Mouse (Mus musculus): Measurements from ENCODE around the gene Btf3l4. TPM values are rescaled to one million over a fixed set of nuclear protein-coding genes. Genes with fewer than 3 reads are reported as not detected.
A peak's percentile ranks its signal among the peaks of the same experiment; 100 is the strongest.

Gene Btf3l4
- total RNA-seq (2021) = 94.9 and 144 TPM in 2 replicates
- long read RNA-seq, transcript Btf3l4-204 (6 exons, 3,141 nt) = major isoform, 66 of 80 reads
- long read RNA-seq, partial matches to known transcripts = 1 of 80 reads
- long read RNA-seq, other reads (novel, unspliced or antisense) = 7 of 80 reads

DNA sequence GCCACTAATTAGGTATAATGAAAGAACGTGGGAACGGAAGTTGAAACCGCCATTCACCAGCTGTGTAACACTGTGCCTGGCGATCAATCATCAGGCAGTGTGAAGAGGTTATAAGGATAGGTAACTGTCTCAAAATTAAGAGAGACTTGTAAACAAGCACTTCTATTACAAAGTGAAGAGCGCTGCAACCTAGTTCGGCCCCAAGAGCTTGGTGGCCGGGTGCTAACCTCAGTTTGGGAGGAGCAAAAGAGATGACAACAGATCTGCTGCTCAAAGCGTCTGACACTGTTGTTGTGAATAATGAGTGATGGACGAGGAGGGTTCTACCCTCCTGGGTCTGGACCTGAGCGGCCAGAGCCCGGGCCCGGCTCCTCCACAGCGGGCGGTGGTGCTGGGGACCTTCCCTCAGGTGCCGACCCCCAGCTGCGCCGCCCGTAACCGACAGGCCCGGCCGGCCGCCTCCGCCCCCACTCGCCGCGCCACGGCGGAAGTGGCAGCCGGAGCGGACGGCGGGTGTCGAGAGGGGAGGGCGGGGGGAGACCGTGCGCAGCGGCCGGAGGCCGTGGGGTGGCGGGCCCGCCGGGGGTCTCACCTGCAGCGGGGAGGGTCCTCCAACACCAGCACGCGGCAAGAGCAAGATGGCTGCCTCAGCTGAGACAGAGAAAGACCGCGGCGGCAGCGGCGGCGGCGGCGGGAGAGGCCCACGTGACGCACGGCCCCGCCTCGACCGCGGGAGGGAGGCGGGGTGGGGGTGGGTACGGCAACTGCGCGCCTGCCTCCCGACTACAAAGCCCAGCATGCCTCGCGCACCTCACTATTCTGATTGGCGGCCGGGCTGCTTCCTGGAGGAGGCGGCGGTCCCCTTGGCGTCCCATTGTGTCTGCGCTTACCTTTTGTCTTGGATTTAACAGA, at the start of gene Btf3l4:
Gene Btf3l4 (minus strand): TSS at position 699 of the 912 bp plus-strand sequence.
- DNase-seq = peak; percentile 90

DNA sequence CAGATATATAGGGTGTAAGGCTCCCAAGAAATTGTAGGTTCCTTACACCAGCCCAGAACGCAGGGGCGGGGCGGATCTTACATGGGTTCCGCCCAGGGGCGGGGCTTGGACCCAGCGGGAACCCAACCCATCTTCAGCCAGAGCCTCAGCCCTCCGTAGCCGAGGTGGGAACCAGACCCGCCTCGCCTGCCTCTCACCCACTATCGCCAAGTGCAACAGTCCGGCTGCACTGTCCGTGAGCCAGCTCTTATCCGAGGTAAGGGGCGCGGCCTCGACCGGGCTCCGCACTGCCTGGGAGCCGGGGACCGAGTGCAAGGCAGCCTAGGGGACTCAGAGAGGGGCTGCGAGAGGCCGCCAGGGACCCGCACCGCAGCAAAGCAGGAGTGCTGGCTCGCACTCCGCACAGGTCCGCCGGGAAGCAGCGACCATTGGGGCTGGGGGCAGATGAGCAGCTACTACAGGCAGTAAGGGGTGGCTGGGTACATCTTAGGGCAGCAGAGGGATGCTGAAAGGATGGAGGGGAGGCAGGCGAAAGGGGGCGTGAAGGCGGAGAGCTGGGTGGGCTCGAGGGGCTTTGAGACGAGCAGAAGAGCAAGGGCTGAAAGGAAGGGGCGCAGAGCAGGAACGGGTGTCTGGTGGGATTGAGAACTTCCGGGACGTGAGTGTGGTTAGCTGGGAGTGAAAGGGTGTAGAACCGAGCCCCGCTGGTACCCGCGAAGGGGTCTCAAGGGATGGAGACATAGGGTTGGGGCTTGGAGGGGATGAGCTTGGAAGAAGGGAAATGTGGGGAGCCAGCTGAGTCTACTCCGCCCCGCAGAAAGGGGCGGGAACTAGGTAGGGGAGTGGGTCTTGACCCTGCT, 45.8 kb upstream of the Btf3l4 start, which contains the start of gene Rab3b:
Gene Rab3b (plus strand): TSS at position 101 of the 860 bp plus-strand sequence.
- DNase-seq = peak; percentile 66

DNA sequence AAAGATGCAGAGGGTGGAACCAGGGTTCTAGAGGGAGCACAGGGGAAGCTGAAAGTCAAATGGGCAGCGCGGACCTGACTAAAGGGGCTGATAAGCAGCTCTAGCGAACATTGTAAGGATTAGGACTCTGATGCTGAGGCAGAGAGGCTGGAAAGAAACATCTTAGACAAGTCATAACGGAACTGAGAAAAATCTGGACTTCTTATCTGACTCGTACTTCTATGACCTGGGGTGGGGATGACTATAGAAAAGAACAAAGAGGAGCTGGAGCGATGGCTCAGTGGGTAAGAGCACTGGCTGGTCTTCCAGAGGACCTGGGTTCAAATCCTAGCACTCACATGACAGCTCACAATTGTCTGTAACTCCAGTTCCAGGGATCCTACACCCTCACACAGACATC, 44.5 kb upstream of the Btf3l4 start:
- no peak for DNase-seq

DNA sequence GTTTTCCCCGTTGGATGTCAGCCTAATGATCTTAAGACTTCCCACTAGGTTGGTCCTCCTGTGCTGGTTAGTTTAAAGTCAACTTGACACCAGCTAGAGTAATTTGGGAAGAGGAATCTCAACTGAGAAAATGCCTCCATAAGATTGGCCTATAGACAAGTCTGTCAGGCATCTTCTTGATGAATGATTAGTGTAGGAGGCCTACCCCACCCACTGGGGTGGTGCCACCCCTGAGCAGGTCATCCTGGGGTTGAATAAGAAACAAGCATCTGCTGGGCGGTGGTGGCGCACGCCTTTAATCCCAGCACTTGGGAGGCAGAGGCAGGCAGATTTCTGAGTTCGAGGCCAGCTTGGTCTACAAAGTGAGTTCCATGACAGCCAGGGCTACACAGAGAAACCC, 40.3 kb upstream of the Btf3l4 start:
- DNase-seq = no peak

DNA sequence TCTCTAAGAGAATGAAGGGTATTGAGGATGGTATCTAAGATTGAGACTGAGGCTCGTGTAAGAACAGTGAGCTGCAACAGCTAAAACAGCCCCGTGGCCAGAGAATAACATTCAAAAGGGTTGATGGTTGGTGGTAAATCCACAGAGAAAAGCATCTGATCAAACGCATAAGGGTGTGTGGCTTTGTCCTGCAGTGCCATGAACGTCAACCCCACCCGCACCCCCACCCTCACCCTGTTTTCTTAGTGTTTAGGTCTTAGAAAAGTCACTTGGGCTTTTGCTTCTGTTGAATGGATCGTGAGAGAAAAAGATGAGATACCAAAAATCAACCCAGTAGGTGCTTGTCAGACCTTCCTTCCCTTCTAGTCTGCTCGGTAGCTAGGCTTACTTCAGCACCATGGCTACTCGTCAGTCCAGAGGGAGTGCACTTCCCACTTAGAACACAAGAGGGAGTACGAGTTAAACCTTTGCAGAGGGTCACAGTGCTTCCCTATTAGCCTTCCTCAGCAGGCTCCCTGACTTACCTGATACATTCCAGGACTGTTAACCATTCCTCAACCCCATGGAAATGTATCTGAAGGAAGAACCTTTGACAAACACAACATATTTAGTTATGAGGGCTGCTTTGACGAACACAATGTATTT, 36.4 kb upstream of the Btf3l4 start:
- peak; percentile 52 for DNase-seq

DNA sequence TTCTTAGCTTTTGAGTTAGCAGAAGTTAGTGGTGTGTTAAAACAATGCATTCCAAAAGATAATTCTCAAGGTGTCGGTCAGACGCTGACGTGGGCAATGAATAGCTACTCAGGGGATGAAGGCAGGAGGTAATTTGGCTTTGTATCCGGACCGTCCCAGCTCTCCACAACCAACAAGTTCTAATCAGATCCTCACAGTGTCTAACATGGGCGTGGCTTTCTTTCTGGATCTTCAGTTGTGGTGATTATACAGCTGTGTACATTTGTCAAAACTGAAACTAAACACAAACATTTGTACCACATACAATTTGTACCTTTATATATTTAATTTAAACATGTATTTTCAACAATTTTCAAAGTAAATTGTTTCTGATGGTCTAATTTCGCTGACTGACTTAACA, 33.4 kb upstream of the Btf3l4 start:
- no peak for DNase-seq

DNA sequence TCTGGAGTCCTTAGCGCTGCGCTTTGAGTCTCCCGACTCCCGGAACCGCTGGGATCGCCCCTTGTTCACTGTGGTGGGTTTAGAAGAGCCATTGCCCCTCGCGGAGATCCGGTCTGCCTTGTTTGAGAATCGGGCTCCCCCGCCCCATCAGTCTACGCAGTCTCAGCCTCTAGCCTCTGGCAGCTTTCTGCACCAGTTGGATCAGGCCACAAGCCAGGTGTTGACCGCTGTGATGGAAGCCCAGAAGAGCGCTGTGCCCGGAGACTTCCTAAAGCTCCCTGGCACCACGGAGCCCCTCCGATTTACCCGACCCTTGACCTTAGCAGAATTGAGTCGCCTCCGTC, 15.1 kb upstream of the Btf3l4 start, which contains the start of gene A730015C16Rik:
Gene A730015C16Rik (minus strand): TSS at position 115 of the 344 bp plus-strand sequence.
- peak; percentile 24 for DNase-seq

DNA sequence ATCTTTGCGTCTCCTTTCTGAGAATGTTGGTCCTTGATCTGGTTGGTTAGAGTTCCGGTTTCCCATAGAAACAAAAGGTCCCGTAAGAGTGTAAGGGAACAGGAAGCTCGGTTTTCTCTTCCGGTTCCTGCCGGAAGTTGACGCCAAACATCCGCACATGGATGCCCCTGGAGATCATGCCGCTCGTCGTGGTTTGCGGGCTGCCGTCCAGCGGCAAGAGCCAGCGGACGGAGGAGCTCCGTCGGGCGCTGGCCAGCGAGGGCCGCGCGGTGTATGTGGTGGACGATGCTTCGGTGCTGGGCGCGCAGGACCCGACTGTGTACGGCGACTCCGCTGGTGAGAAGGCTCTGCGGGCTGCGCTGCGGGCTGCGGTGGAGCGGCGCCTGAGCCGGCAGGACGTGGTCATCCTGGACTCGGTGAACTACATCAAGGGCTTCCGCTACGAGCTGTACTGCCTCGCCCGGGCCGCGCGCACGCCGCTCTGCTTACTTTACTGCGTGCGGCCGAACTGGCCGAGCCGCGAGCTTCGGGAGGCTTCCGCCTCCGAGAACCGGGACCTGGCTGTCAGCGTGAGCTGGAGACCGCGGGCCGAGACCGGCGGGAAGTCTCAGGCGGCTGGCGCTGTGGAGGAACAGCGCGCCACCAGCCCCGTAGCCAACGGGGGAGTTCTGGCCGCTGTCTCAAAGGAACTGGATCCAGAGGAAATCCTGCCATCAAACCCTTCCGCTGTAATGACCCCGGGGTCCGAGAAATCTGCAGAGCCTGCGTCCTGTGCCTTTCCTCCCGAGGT, 14.5 kb upstream of the Btf3l4 start, which contains the start of gene Kti12:
Gene Kti12 (plus strand): TSS at position 71 of the 790 bp plus-strand sequence.
- DNase-seq = peak; percentile 79

DNA sequence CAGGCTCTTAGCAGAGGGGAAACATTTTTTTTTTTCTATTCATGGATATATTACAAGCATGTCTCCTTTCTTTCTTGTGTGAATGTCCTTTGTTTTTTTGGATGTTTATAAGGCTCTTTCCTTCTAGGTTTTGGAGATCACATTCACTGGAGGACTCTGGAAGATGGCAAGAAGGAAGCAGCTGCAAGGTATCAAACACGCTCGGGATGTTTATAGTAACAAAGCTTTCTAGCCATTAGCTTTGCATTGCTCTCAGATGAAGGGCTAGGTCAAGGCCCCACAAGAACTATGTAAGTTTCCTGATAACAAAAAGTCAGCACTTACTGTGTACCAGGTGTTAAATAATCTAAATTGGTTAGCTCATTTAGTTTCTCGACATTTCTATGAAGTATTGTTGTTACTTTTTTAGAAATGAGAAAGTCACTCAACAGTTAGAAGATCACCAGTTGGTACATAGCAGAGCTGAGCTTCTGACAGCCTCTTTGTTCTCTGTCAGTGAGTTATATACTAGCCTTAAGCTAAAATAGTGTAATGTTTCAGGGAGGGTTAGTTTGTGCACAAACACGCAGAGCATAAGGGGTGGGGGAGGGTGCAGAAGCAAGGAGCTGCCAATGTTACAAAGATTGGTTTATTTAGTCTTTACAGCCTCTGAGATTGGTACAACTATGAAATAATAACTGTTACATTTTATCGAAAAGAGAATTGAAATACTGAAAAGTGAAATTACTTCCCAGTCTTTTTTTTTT, 12.6 kb upstream of the Btf3l4 start:
- DNase-seq = no peak

DNA sequence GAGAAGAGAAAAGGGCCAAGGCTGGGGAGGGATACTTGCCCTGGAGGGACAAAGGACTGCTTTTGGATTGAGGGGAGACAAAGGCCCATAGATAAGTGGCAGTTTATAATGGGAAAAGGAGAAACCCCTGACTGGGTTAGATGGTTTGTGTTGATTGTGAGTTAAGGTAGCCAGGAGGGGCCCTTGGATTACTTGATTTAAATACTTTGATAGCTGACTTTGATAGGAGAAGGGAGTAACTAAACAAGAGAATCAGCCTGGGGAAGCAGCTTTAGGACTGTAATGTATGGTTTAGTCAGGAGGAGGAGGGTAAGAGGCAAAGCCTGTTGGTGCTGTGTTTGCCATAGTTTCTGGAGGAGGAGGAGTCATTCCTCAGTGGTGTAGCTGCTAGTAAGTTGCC, 9.9 kb upstream of the Btf3l4 start:
- no peak for DNase-seq

DNA sequence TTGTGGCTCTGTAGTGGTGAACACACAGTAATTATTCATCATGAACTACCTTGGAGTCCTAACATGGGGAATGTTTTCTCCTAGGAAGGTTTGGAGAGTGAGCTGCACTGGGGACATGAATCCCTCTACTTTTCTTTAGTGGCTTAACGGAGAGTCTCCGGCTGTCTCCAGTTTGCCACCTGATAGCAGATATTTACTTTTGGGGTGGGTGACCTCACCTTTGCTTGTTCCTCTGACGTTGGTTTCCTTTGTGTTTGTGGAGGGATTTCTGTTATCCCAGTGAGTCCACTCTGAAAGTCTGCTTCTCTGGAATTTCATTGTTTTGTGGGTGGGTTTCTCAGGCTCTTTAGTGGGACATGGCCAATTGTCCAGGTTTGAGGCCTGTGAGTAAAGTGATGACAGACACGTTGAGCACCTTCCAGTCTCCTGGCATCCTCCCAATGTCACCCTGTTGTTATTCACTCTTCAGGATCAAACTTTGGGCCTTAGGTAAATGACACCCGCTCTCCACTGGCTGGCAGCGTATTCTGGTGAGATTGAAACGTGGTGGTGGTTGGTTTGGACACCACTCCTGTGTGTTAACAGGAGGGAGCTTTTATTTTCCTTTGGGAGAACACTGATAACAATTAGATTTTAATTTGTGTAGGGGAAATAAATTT, 8.6 kb upstream of the Btf3l4 start:
- DNase-seq = no peak

DNA sequence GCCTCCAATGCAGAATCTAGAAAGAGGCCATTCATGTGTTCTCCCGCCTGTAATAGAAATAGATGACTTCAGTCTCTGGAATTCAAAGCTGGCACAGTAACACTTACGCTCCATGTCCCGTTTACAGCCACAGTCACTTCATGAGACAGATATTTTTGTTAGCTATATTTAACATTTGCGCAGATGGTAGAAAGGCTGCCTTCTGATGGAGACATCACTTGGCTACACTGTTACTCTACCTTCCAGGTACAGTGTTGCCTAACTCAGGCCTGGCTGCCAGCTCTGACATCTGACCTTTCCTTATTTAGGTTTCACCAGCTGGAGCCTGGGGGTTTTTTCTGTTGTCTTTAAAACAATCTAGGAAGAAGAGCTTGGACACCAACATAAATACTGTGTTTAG, 4.6 kb upstream of the Btf3l4 start:
- no peak for DNase-seq

DNA sequence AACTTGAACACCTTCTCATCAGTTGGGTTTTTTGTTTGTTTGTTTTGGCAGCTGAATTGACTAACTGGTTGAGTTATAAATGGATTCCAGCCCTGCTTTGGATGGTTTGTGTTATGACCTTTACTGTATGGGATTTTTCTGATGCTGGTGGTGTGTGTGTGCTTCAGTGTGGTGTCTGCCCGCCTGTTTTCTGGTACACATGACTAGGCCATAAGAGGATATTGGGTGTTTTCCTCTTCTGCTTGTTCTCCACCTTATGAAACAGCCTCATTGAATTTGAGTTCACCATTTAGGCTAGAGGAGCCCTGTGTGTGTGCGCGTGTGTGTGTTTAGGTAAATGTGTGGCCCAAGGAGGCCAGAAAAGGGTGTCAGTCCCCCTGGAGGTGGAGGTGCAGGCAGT, 2.1 kb upstream of the Btf3l4 start:
- no peak for DNase-seq

DNA sequence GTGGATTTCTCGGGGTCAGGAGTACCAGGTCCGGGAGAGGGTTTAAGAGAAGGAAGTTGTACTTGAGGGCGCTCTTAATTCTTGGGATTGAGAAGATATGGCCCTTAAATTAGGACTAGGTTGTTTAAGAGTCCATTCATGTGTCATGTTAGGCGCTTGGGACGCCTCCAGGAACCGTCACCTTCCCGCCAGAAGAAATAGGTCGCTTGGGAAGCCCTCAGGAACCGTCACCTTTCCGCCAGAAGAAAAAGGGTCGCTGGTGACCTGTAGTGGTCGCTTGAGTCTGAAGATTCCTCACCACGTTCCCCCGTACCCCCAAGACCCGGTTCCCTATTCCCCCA, 1.5 kb upstream of the Btf3l4 start:
- DNase-seq = peak; percentile 15

DNA sequence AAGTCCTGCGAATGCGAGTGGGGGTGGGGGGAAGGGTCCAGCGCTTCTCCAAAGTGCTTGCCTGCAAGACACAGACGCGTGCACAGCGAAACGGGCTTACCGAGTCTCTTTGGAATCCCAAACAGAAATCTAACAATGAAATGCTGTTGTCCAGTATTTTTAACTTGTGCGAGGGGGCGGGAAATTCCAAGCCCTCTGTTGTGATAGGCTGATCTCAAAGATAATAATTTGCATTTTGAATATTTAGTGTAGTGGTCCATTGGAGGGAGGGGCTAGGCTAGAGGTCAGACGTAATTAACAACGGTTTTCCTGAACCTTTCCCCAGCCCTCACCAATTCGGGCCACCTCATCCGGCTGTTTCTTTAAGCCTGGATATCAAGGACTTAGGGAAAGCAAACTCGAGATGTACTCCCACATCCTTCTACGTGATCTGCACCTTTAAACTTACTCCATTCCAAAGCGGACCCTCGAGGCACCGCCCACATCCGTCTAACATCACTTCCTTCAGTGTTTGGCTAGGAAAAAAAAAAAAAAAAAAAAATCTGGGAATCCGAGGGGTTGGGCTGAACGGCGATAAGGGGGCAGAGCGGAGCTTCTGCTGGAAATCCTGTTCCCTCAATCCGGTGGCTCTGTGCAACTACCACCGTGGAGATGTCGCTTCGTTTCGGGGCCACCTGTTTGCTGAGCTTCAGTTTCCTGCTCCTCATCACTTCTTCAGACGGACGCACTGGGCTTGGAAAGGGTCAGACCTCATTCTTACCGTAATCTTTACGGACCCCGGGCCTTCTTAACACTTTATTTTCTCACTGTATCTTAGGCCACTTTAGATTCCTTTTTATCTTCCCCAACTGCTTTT, 929 bp upstream of the Btf3l4 start, which contains the start of gene Txndc12:
Gene Txndc12 (plus strand): TSS at position 487 of the 856 bp plus-strand sequence.
- DNase-seq = peak; percentile 78

DNA sequence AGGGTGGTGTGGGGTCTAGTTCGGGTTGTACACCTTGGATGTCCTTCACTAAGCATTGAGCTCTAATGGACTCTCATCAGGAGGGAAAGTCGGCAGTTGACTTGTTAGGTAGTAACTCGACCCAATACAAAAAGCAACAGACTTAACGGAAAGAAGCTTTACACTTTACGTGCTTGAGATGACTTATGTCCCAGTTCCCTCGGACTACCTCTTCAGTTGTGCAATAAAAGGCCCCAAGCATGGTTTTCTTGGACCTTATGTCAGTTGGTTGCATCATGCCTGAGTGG, 357 bp upstream of the Btf3l4 start:
- DNase-seq = no peak

DNA sequence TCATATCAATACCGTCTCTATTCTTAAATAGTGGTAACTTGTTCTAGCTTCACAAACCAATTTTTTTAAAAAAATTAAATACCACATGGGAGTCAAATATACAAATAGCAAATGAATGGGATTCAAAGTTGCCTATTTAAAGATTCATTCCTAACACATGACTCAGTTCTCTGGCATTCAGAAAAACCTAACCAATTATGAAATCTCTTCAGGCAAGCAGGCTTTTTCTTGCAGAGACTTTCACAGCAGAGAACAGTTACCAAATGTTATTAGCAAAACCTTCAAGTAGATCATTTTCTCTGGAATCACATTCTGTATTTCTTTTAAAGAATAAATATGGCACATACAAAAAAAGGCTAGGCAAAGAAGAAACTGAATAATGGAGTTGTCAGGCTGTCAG, 2.7 kb downstream of the Btf3l4 start:
- no peak for DNase-seq

DNA sequence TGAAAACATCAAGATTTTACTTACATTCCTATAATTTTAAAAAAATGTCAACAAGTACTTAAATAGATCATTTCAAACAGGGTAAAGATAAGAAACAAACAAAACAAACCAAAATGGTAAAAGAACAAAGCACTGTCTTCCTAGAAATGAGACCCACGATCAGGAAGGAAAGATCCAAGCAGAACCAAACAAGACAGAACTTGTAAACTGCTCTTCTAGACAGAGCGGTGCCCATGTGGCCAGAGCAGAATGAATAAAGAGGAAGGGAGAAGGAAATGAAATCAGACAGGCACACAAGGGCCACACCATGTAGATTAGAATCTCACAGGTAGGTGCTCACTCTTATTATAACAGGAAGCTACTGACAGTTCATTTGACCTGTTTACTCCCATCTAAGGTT, 6.8 kb downstream of the Btf3l4 start:
- DNase-seq = no peak

DNA sequence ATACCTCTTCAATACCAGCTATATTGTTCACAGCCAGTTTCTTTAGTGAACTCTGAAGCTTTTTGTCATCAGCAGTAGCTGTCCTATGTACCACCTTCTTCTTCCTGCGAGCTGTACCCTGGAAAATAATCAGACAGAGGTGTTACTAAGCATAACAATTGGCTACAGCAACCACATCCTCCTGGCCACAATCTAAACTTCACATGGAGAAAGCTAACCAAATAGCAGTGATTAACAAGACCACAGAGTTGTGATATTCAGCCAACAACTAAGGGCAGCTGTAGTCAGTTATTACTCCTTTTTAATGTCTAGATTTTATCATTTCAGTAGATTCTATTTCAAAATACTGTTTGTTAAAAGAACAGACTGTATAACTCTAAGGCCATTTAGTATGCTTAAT, 7.3 kb downstream of the Btf3l4 start:
- DNase-seq = no peak
